Mouse (Mus musculus) cerebellum, postnatal 14 days (tissue): ENCODE data around the gene Pnkd.

Source experiments
- DNase-seq, 2 experiments: peaks; one replicate each; pipeline ENCODE4 v3.0.0; 2021; ENCODE audit warnings: mixed read lengths in 2 of 2

Gene Pnkd

DNA sequence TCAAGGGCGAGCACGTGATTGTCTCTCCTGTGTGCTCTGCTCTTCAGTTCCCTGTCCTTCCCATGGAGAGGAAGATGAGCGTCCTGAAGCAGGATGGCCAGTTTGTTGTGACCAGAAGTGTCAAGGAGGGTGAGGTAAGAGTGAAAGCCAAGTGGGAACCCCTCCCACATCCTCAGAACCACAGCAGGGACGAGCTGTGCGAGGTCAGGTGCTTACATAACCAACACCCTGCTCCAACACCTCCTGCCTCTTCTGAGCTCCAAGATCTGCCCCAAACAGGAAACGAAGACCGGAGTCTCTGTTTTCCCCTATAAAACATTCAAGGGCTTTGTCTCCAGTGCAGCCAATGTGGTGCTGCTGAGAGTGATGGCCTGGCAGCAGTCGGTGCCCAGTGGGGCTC lies 79.5 kb downstream of the Pnkd start:
- no peak for DNase-seq

DNA sequence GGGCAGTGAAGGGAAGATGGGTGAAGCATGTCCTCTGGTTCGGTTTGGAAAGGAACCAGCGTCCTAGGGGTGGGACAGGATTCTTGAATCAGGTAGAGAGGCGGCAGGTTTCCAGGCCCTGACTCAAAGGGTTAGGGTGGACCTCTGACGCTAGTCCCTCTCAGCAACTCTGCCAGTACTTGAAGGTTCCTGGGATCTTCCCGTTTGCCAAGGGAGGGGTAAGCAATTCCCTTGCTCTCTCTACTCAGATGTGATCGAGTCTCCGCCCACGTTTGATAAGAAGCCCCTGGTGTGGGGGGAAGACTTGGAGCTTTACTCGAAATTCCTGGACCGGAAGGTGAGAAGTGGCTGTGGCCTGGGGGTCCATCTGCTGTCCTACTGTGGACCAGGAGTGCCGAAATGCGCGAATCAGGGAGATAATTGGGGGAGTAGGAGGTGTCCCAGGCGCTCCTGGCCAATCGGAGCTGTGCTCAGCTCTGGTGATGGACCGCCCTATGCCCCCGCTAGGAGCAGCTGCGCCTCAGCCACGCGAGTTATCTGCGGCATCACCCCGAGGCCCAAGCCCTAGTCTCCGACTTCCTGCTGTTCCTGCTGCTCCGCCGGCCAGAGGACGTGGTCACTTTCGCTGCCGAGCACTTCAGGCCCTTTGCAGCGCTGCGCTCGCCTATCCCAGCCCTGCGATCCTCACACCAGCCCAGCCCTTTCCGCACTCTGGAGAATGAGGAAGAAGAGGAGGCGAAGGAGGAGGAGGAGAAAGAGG lies 83.3 kb downstream of the Pnkd start:
- DNase-seq: peak; percentile 46 to 48

- DNase-seq: no peak
Measured at GRCm38 (mm10) chr1:74370040-74370439, 85.3 kb downstream of the Pnkd start.

DNA sequence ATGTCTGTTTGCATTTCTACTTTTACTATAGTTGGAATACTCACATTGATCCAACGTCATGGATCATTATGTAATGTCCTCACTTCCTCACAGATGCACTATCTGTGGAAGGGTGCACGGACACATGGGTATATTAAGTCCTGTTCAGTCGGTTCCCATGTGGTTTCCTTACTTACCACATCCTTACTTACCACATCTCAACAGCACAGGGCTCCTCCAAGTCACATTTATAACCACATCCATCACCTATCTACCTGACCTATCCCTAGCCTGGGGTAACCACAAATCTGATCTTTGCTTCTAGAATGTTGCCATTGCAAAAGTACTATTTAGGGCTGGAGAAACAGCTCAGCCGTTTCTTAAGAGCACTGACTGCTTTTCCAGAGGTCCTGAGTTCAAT lies 88.6 kb downstream of the Pnkd start:
- no peak for DNase-seq

GRCm38 (mm10) chr1:74374980-74375379 lies 90.2 kb downstream of the Pnkd start, which contains the start of gene Slc11a1:
Gene Slc11a1 (plus strand): TSS chr1:74375195.
- DNase-seq: no peak

DNA sequence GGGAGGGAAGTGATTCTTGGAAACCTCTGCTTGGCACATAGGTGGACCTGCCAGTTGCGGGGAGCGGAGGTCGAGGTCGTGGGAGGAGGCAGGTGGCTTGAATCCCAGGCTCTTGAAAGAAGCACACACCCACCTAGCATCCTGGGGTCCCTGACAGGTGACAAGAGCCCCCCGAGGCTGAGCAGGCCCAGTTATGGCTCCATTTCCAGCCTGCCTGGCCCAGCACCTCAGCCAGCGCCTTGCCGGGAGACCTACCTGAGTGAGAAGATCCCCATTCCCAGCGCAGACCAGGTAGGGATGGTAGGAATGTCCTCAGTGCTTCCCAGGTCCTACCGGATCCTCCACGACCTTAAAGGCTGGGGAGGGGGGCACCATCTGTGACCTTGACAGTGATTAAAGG lies 90.8 kb downstream of the Pnkd start:
- DNase-seq: no peak

- no peak for DNase-seq
Measured at GRCm38 (mm10) chr1:74376396-74376795, 91.7 kb downstream of the Pnkd start.

GRCm38 (mm10) chr1:74379058-74379504 lies 94.4 kb downstream of the Pnkd start:
- no peak for DNase-seq

DNA sequence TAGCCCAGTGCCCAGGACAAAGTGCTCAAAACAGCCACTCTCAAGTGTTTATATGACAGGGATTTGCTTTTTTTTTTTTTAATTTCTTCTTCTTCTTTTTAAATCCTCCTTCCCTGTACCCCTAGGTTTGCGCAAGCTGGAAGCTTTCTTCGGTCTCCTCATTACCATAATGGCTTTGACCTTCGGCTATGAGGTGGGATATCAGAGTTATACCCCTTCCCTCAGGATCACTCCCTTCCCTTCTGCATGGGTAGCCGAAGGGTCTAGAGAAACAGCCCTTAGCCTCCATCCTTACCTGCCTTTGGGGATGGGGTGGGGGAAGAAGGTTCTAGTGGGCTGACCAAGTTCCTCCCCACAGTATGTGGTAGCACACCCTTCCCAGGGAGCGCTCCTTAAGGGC lies 95.8 kb downstream of the Pnkd start:
- no peak for DNase-seq

DNA sequence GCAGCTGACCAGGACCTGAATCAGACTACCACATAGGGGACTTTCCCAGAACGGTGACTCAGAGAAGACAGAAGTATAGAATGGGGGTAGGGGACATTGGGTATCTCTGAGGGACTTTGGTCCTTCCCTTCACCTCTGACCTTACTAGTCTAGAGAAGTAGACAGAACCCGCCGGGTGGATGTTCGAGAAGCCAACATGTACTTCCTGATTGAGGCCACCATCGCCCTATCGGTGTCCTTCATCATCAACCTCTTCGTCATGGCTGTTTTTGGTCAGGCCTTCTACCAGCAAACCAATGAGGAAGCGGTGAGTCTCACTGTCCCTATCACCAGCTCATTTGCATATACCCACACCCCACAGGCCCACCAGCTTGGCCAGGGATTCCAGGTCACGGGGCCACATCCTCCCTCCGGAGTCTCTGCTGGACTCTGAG lies 96.9 kb downstream of the Pnkd start:
- no peak for DNase-seq

- no peak for DNase-seq
Measured at GRCm38 (mm10) chr1:74383385-74383784, 98.7 kb downstream of the Pnkd start.

- DNase-seq: no peak
Measured at GRCm38 (mm10) chr1:74384525-74384924, 99.8 kb downstream of the Pnkd start.

DNA sequence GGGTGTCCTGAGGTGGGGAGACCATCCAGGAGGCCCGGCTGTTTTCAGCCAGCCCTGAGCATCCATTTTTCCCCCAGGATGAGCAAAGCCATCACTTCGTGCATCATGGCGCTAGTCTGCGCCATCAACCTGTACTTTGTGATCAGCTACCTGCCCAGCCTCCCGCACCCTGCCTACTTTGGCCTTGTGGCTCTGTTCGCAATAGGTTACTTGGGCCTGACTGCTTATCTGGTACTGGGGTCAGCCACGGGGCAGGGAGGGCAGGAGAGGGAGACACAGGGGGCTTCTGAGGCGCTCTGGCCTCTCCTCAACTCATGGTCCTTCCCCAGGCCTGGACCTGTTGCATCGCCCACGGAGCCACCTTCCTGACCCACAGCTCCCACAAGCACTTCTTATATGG lies 100.3 kb downstream of the Pnkd start:
- no peak for DNase-seq

DNA sequence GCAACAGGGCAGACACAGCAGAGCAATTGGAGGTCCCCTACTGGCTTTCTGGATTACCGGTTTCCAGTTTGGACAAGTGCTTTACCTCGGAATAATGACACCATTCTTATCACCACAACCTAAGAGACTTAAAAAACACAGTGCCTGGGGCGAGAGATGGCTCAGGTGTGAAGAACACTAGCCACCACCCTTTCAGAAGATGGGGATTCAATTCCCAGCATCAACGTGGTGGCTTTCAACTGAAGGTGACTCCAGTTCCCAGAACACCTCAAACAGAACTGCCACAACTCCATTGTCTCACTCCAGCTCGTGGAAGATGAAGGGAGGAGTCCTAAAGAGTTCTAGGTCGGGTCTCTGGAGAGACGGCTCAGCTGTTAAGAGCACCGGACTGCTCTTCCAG lies 100.8 kb downstream of the Pnkd start:
- DNase-seq: no peak

GRCm38 (mm10) chr1:74386363-74386713 lies 101.6 kb downstream of the Pnkd start:
- no peak for DNase-seq

DNA sequence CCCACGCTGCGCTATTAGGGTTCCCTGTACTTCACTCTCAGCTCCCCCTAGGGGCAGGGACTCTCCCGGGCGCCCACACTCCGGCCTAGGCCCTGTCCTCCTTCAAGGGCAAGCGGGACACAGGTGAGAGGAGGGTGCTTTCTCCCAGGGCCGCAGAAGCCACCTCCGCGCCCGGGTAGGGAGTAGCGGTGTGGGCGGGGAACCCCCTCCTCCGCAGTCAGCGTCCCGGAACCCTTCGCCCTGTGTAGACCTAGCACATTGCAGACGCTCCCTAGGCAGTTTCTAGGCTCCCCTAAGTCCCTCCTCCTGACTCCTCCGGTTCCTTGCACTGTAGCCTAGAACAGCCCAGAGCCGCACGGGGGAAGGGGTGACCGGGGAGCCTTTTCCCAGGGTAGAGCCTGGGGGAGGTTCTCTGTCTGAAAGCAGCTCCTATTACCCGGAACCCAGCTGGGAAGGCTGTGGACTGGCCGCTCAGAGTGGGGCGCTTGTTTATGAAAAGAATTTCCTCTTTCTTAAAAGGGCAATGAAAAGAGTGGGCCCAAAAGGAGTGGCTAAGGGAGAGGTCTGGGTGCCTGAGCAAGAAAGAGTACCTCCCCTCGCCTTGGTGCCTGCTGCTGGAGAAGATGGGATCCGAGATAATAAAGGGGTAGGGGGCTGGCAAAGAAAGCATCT lies 102.1 kb downstream of the Pnkd start:
- DNase-seq: peak; percentile 92 to 95

GRCm38 (mm10) chr1:74387386-74387988 lies 102.8 kb downstream of the Pnkd start:
- DNase-seq: peak in 1 of 2 experiments; percentile 22

DNA sequence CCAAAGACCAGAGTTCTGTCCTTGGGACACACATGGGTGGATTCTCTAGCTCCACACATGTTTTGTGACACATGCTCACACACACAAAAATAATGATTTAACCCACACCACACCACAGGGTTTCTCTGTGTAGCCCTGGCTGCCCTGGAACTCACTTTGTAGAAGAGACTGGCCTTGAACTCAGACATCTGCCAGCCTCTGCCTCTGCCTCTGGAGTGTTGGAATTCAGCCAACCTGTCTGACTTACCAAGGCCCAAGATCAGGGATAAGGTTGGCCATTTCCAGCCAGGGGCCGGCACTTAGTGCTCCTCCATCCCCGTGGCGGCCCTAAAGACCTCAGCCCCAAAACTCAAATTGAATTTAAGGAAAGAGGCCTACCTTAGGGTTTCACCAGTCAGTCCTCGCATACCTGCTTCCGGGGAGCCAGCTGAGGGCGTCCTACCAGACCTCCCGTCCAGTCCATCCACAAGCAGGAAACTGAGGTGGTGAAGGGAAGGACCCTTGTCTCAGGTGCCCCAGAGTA lies 103.7 kb downstream of the Pnkd start:
- DNase-seq: no peak

DNA sequence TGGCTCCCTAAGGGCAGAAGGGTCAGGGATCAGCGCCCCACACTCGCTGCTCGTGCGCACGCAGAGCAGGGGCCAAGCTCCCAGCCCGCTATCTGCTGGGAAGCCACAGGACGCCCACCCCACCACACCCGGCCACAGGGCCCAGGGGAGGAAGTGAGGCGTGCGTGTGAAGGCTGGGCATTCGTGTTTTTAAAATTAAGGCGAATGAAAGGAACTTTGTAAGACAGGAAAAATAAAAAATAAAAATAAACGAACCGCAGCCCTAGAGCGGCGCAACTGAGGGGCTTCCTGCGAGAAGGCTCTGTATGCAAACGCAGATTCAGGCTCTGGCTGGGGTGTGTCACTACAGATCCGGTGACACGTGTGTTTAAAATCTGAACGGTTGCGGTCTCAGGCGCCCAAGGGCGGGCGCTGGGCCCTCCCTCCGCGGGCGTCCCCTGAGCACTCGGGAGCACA lies 105.1 kb downstream of the Pnkd start:
- DNase-seq: no peak

GRCm38 (mm10) chr1:74390287-74390906 lies 105.7 kb downstream of the Pnkd start:
- DNase-seq: peak; percentile 64 to 79

DNA sequence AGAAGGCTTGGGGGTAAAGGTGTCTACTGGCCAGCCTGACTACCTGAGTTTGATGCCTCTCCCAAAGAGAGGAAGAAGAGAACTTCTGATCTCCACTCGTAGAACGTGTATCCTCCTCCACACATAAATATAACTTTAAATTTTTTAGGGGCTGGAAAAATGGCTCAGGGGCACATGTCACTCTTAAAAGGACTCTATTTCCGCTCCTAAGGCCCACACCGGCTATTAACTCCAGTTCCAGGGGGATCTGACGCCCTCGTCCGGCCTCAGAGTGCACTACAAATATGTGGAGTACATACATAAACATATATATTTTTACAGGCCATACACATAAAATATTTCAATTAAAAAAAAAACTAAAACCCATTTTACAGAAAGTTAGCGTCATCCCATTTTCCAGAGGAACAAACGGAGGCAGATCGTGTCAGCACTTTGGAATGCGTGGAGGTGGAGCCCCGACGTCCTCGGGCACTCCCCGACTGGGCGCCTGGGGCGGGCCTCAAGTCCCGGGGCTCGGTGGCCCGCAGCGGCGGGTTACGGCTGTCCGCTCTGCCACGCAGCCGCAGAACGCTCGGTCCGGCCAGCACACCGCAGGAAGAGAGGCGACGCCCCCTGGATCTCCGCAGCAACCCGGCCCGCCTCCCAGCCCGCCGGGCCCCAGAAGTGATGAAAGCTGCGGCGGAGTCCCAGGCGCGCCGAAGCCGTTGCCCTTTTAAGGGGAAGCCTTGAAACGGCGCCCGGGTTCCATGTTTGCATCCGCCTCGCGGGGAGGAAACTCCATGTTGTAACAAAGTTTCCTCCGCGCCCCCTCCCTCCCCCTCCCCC lies 106.4 kb downstream of the Pnkd start, which contains the start of gene Ctdsp1:
Gene Ctdsp1, plus strand, starts transcription at position 586 of the 825 bp plus-strand sequence.
- peak; percentile 96 to 97 for DNase-seq

- DNase-seq: peak; percentile 63 to 68
Measured at GRCm38 (mm10) chr1:74391844-74392441, 107.2 kb downstream of the Pnkd start.
